Mouse (Mus musculus) ES-CJ7 (cell line): ENCODE data around the gene Ppard.

Experiments used
- DNase-seq: peaks from one replicate; pipeline ENCODE4 v3.0.0; 2011; ENCODE audit warnings: low read depth, low spot score

Ppard gene

GRCm38 (mm10) chr17:28255651-28256050 lies 23.2 kb downstream of the Ppard start:
- DNase-seq, result no peak

- no peak for DNase-seq
Observed at GRCm38 (mm10) chr17:28256651-28257328, 24.3 kb downstream of the Ppard start.

GRCm38 (mm10) chr17:28258325-28258724 lies 25.8 kb downstream of the Ppard start:
- DNase-seq, result no peak

- peak; percentile 80 for DNase-seq
Observed at GRCm38 (mm10) chr17:28259890-28260542, 27.5 kb downstream of the Ppard start.

- DNase-seq, result no peak
Observed at GRCm38 (mm10) chr17:28260543-28260909, 28.0 kb downstream of the Ppard start.

GRCm38 (mm10) chr17:28261795-28262194 lies 29.3 kb downstream of the Ppard start:
- DNase-seq, result no peak

GRCm38 (mm10) chr17:28263181-28263894 lies 30.8 kb downstream of the Ppard start:
- DNase-seq, result peak; percentile 55

- peak; percentile 54 for DNase-seq
Observed at GRCm38 (mm10) chr17:28267251-28267650, 34.8 kb downstream of the Ppard start.

- DNase-seq, result peak; percentile 62
Observed at GRCm38 (mm10) chr17:28270165-28270564, 37.7 kb downstream of the Ppard start.

- no peak for DNase-seq
Observed at GRCm38 (mm10) chr17:28271537-28272266, 39.2 kb downstream of the Ppard start.

- no peak for DNase-seq
Observed at GRCm38 (mm10) chr17:28272281-28272680, 39.8 kb downstream of the Ppard start.

GRCm38 (mm10) chr17:28272837-28273236 lies 40.3 kb downstream of the Ppard start:
- no peak for DNase-seq

GRCm38 (mm10) chr17:28274739-28275138 lies 42.2 kb downstream of the Ppard start:
- peak; percentile 56 for DNase-seq

GRCm38 (mm10) chr17:28277226-28277625 lies 44.7 kb downstream of the Ppard start:
- DNase-seq, result no peak

GRCm38 (mm10) chr17:28277721-28278120 lies 45.2 kb downstream of the Ppard start:
- DNase-seq, result no peak

GRCm38 (mm10) chr17:28278156-28278555 lies 45.7 kb downstream of the Ppard start:
- no peak for DNase-seq

GRCm38 (mm10) chr17:28279236-28279635 lies 46.7 kb downstream of the Ppard start:
- DNase-seq, result no peak

- no peak for DNase-seq
Observed at GRCm38 (mm10) chr17:28279780-28280422, 47.4 kb downstream of the Ppard start.

- no peak for DNase-seq
Observed at GRCm38 (mm10) chr17:28280423-28280800, 47.9 kb downstream of the Ppard start.

- peak; percentile 70 for DNase-seq
Observed at GRCm38 (mm10) chr17:28280831-28281377, 48.4 kb downstream of the Ppard start.

- DNase-seq, result no peak
Observed at GRCm38 (mm10) chr17:28281866-28282441, 49.5 kb downstream of the Ppard start.
